Mouse (Mus musculus) lung, embryonic 15.5 days (tissue): ENCODE data around the gene Srsf2. TPM values are rescaled to one million over a fixed set of nuclear protein-coding genes. Genes with fewer than 3 reads are reported as not detected.

Experiments used
- ATAC-seq: fragments of 200-750 bp; cut with Nextera tagmentation; 2 replicates; pipeline ENCODE4 v1.8.0; 2017; ENCODE audit warnings: moderate number of reproducible peaks, borderline replicate concordance; ENCODE audit not compliant: low FRiP score, low TSS enrichment; ENCODE audit errors: extremely low read depth
- H3K27ac ChIP-seq: fragments of 300-500 bp; sonication (generic); 2 replicates; pipeline ENCODE4 v1.5.1; 2015; ENCODE audit warnings: moderate library complexity, mild to moderate bottlenecking, inconsistent platforms
- H3K27me3 ChIP-seq: fragments of 300-500 bp; sonication (generic); 2 replicates; pipeline ENCODE4 v1.6.1; 2015; ENCODE audit warnings: inconsistent platforms
- H3K36me3 ChIP-seq: fragments of 300-500 bp; sonication (generic); 2 replicates; pipeline ENCODE4 v1.6.1; 2015; ENCODE audit warnings: inconsistent platforms
- H3K4me1 ChIP-seq: fragments of 300-500 bp; sonication (generic); 2 replicates; pipeline ENCODE4 v1.6.1; 2015; ENCODE audit warnings: inconsistent platforms
- H3K4me2 ChIP-seq: fragments of 300-500 bp; sonication (generic); 2 replicates; pipeline ENCODE4 v1.6.1; 2015; ENCODE audit warnings: inconsistent platforms, mild to moderate bottlenecking, moderate library complexity
- H3K4me3 ChIP-seq: fragments of 300-500 bp; sonication (generic); 2 replicates; pipeline ENCODE4 v1.5.1; 2015; ENCODE audit warnings: mild to moderate bottlenecking, inconsistent platforms
- H3K9ac ChIP-seq: fragments of 300-500 bp; sonication (generic); 2 replicates; pipeline ENCODE4 v1.6.1; 2015; ENCODE audit warnings: inconsistent platforms
- H3K9me3 ChIP-seq: fragments of 300-500 bp; sonication (generic); 2 replicates; pipeline ENCODE4 v1.6.1; 2016; ENCODE audit warnings: inconsistent platforms
- WGBS: fragments of 180-500 bp; shearing (Covaris S2); methylation state at CpG from one replicate; pipeline ENCODE4 v1.1.7; 2015; 5-methylcytosine and 5-hydroxymethylcytosine counted together
- polyA plus RNA-seq: library from polyadenylated mRNA; unstranded; fragments of >200 nt; fragmentation: Nextera tagmentation; extraction: Ambion mirVana; gene quantifications from 2 replicates; pipeline ENCODE4 v1.2.1, GENCODE M21; 2015

The Srsf2 gene
- polyA plus RNA-seq, 1 experiment from 2014 or later = 876 TPM

GRCm38 (mm10) chr11:116878454-116878853 lies 25.6 kb upstream of the Srsf2 start:
- H3K36me3 ChIP-seq = peaks cover 12% of the 10 kb centered on the region
- no peak overlapping the region for H3K4me2 ChIP-seq
- no peaks in the 10 kb centered on the region for H3K4me1 ChIP-seq
- H3K27me3 ChIP-seq = no peaks in the 10 kb centered on the region
- H3K9me3 ChIP-seq = no peaks in the 10 kb centered on the region
- H3K27ac ChIP-seq = no peak overlapping the region
- 87% methylated on average over 8 of the region's 8 CpGs for WGBS
- H3K9ac ChIP-seq = no peak overlapping the region
- H3K4me3 ChIP-seq = no peak overlapping the region
- no peak for ATAC-seq

DNA sequence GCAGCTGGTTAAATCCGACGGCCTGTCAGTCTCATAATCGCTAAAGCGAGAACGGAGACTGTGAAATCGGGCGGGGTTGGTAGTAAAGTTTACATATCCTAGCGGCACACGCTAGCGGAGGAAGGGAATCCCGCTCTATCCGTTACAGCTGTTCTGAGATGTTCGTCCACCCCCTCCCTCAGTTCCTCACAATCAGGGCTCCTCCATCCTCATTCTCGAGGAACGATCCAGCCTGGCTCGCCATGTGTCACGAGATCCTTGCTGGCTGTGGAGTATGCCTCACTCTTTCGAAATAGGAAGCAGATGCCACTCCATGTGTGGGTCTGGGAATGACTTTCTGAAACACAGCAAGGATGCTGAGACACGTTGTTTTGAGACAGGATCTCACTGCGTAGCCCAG lies 21.1 kb upstream of the Srsf2 start:
- H3K4me2 ChIP-seq = no peak overlapping the region
- H3K4me1 ChIP-seq = no peaks in the 10 kb centered on the region
- ATAC-seq = no peak
- H3K27ac ChIP-seq = no peak overlapping the region
- H3K9me3 ChIP-seq = no peaks in the 10 kb centered on the region
- H3K27me3 ChIP-seq = no peaks in the 10 kb centered on the region
- no peak overlapping the region for H3K4me3 ChIP-seq
- no peak overlapping the region for H3K9ac ChIP-seq
- 83% methylated on average over 20 of the region's 20 CpGs for WGBS
- H3K36me3 ChIP-seq = peaks cover 28% of the 10 kb centered on the region

- H3K9me3 ChIP-seq = no peaks in the 10 kb centered on the region
- H3K27me3 ChIP-seq = no peaks in the 10 kb centered on the region
- no peaks in the 10 kb centered on the region for H3K4me1 ChIP-seq
- H3K36me3 ChIP-seq = peaks cover 31% of the 10 kb centered on the region
- no peak overlapping the region for H3K4me3 ChIP-seq
- no peak overlapping the region for H3K9ac ChIP-seq
- ATAC-seq = no peak
- 81% methylated on average over 9 of the region's 9 CpGs for WGBS
- no peak overlapping the region for H3K4me2 ChIP-seq
- H3K27ac ChIP-seq = no peak overlapping the region
Measured at GRCm38 (mm10) chr11:116871538-116871937, 18.6 kb upstream of the Srsf2 start.

DNA sequence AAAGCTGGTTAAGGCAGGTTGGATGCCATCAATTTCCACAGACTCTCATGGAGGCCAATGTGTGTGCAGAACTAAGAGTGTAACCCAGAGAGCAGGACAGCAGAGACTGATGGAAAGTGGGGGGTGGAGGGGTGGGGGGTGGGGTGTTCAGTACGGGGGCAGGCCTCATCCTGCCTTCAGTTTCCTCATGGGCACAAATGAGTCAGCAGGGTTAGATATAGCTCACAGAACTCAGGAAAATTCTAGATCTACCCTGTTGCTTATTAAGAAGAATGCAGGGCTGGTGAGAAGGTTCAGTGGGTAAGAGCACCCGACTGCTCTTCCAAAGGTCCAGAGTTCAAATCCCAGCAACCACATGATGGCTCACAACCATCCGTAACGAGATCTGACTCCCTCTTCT lies 16.7 kb upstream of the Srsf2 start:
- 76% methylated on average over 4 of the region's 4 CpGs for WGBS
- ATAC-seq = no peak

GRCm38 (mm10) chr11:116869223-116869622 lies 16.3 kb upstream of the Srsf2 start:
- 66% methylated on average over 8 of the region's 8 CpGs for WGBS
- ATAC-seq = no peak
- Histone ChIP-seq H3K9me3 (no peaks in the 10 kb centered on the region), H3K4me1 (no peaks in the 10 kb centered on the region), H3K27me3 (no peaks in the 10 kb centered on the region), H3K4me3 (no peak overlapping the region), H3K36me3 (peaks cover 36% of the 10 kb centered on the region), H3K4me2 (no peak overlapping the region), H3K9ac (no peak overlapping the region), H3K27ac (no peak overlapping the region)

More for the DNA sequence above, 16.7 kb upstream of the Srsf2 start:
- no peak overlapping the region for H3K9ac ChIP-seq
- no peak overlapping the region for H3K4me3 ChIP-seq
- no peaks in the 10 kb centered on the region for H3K4me1 ChIP-seq
- no peaks in the 10 kb centered on the region for H3K9me3 ChIP-seq
- H3K27me3 ChIP-seq = no peaks in the 10 kb centered on the region
- H3K36me3 ChIP-seq = peaks cover 40% of the 10 kb centered on the region
- no peak overlapping the region for H3K27ac ChIP-seq
- H3K4me2 ChIP-seq = no peak overlapping the region

GRCm38 (mm10) chr11:116868129-116868528 lies 15.2 kb upstream of the Srsf2 start:
- Histone ChIP-seq H3K4me1 (no peaks in the 10 kb centered on the region), H3K36me3 (peaks cover 34% of the 10 kb centered on the region), H3K4me2 (no peak overlapping the region), H3K4me3 (no peak overlapping the region), H3K27me3 (no peaks in the 10 kb centered on the region), H3K9me3 (no peaks in the 10 kb centered on the region), H3K9ac (no peak overlapping the region), H3K27ac (no peak overlapping the region)
- WGBS = 69% methylated on average over 3 of the region's 3 CpGs
- no peak for ATAC-seq

GRCm38 (mm10) chr11:116865945-116866585 lies 13.2 kb upstream of the Srsf2 start:
- Histone ChIP-seq H3K27me3 (no peaks in the 10 kb centered on the region), H3K9ac (no peak overlapping the region), H3K9me3 (no peaks in the 10 kb centered on the region), H3K36me3 (peaks cover 39% of the 10 kb centered on the region), H3K4me1 (no peaks in the 10 kb centered on the region), H3K4me2 (no peak overlapping the region), H3K27ac (no peak overlapping the region), H3K4me3 (no peak overlapping the region)
- no peak for ATAC-seq
- 69% methylated on average over 12 of the region's 12 CpGs for WGBS

DNA sequence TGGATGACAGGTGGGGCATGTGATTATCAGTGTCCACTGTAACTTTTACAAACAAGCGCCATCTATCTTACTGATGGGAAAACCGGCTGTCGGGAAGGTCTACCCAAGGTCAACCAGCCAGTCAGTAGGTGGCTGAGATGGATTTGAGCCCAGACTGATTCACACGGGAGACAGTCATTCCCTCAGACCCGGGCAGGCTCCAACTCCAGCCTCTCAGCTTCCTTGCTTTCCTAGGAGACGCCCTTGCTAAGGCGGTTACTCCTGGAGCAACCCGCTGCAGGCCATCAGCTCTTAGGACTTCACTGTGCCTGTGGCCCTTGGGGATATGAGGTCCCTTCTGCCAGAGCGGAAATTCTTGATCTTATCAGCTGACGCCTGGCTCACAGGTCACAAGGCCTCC lies 11.6 kb upstream of the Srsf2 start:
- H3K4me1 ChIP-seq = no peaks in the 10 kb centered on the region
- H3K4me3 ChIP-seq = no peak overlapping the region
- no peak for ATAC-seq
- WGBS = 46% methylated on average over 10 of the region's 10 CpGs
- no peaks in the 10 kb centered on the region for H3K9me3 ChIP-seq
- H3K4me2 ChIP-seq = no peak overlapping the region
- H3K27ac ChIP-seq = no peak overlapping the region
- no peaks in the 10 kb centered on the region for H3K27me3 ChIP-seq
- H3K9ac ChIP-seq = no peak overlapping the region
- H3K36me3 ChIP-seq = peaks cover 44% of the 10 kb centered on the region

GRCm38 (mm10) chr11:116857183-116857850 lies 4.4 kb upstream of the Srsf2 start:
- H3K36me3 ChIP-seq = peaks cover 22% of the 10 kb centered on the region

DNA sequence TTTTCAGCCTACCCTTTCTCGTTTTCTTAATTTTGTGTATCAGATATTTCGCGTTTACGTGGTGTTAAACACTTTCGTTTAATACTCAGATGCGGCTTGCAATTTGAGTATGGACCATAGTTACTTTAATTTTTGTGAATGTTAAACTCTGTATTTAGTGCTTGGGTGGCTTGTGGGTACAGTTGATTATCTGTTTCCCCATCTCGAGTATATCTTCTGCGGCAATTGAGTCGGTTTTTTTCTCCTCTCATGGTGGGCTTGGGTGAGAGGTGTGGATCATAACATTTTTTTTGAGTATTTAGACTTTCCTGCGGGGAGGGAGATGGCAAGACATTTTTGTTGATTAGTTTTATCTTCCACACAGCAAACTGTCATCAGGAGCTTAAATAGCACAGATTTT lies 1.4 kb upstream of the Srsf2 start:
- peaks cover 23% of the 10 kb centered on the region for H3K36me3 ChIP-seq
- H3K9ac ChIP-seq = peak overlapping the region; percentile 95
- H3K27ac ChIP-seq = no peak overlapping the region; the same call in 1 of the 2 replicates
- 25% methylated on average over 10 of the region's 10 CpGs for WGBS
- no peaks in the 10 kb centered on the region for H3K27me3 ChIP-seq
- H3K4me3 ChIP-seq = peak overlapping the region; percentile 84
- no peak for ATAC-seq
- H3K4me1 ChIP-seq = peaks cover 25% of the 10 kb centered on the region
- H3K4me2 ChIP-seq = peak overlapping the region; percentile 66
- no peaks in the 10 kb centered on the region for H3K9me3 ChIP-seq

More at GRCm38 (mm10) chr11:116857183-116857850, 4.4 kb upstream of the Srsf2 start:
- Histone ChIP-seq H3K4me3 (no peak overlapping the region), H3K4me1 (peaks cover 11% of the 10 kb centered on the region), H3K9me3 (no peaks in the 10 kb centered on the region), H3K27ac (no peak overlapping the region), H3K4me2 (no peak overlapping the region), H3K9ac (no peak overlapping the region), H3K27me3 (no peaks in the 10 kb centered on the region)
- no peak for ATAC-seq
- WGBS = 51% methylated on average over 12 of the region's 12 CpGs

GRCm38 (mm10) chr11:116853512-116853928 lies 626 bp upstream of the Srsf2 start:
- Histone ChIP-seq H3K36me3 (peaks cover 29% of the 10 kb centered on the region), H3K4me1 (peaks cover 31% of the 10 kb centered on the region), H3K4me3 (peak overlapping the region; percentile 84), H3K27ac (peak overlapping the region; percentile 100), H3K27me3 (no peaks in the 10 kb centered on the region), H3K9ac (peak overlapping the region; percentile 95), H3K9me3 (no peaks in the 10 kb centered on the region), H3K4me2 (peak overlapping the region; percentile 66)
- WGBS = under 1% methylated on average over 36 of the region's 36 CpGs
- ATAC-seq = peak; percentile 92

DNA sequence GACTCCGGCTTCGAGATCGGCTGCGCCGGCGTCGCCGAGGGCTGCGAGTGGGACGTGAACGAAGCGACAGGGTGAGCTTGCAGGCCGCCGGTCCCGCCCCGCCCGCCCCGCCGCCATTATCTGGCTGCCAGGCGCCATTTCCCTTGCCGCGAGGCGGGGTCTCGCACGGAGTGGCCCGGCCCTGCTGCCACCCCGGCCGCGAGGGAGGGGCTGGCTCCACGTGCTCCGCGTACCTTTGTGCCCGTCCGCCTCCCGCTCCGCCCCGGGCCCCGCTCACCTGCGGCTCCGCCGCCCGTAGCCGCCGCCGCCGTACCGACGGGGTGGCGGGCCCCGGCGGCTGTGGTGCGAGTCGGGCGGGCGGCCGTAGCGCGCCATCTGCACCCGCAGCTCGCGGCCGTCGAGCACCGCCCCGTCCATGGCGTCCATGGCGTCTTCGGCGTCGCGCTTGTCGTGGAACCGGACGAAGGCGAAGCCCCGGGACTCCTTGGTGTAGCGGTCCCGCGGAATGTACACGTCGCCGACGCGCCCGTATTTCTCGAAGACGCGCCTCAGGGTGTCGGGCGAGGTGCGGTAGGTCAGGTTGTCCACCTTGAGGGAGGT lies 503 bp downstream of the Srsf2 start, which contains the start of gene Mfsd11:
Gene Mfsd11 (plus strand): TSS at position 150 of the 600 bp plus-strand sequence.
- under 1% methylated on average over 80 of the region's 91 CpGs for WGBS
- ATAC-seq = peak; percentile 70
- Histone ChIP-seq H3K27me3 (no peaks in the 10 kb centered on the region), H3K36me3 (peaks cover 38% of the 10 kb centered on the region), H3K27ac (peak within 1 kb of the TSS; percentile 100), H3K4me2 (peak within 1 kb of the TSS; percentile 77), H3K4me3 (peak within 1 kb of the TSS; percentile 84), H3K9me3 (no peaks in the 10 kb centered on the region), H3K9ac (peak within 1 kb of the TSS; percentile 95), H3K4me1 (peaks cover 32% of the 10 kb centered on the region)
